Comparison of ENCODE assay signal across 20 mouse cellular contexts in the genomic region with DNA sequence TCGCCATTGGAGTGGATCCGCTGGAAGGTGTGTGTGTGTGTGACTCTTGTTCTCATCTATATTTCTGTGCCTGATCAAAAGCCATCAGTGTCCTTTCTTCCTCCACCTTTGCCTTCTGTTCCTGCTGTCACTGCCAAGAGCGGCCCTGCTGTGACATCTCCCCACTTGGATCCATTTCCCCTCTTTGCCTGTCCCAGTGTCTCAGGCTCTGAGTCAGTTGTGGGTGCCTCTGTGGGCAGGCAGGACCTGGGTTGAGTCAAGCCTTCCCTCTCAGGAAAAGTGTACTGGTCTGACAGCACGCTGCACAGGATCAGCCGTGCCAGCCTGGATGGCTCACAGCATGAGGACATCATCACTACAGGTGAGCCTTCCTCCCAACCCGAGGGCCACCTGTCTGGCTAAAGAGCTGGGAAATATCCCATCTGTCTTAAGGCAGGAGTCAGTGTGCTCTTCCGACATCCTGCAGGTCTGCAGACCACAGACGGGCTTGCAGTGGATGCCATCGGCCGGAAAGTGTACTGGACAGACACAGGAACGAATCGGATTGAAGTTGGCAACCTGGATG. TPM values are rescaled to one million over a fixed set of nuclear protein-coding genes. Genes with fewer than 3 reads are reported as not detected.
DNase-seq lines count a peak whose midpoint lies in the region; ATAC-seq lines count a peak whose summit lies in the region.
"Had no signal": no experiment of that assay in that cellular context is flagged by ENCODE, and none has a peak within 500 bp of the region (broad histone marks: within the 10 kb centered on the region; RNA-seq: fewer than 3 reads in every experiment).

No protein-coding gene starts in this region.

- H3K4me2 ChIP-seq in kidney, embryonic 16.5 days (replicated peaks; ENCODE audit: low read depth, low read length), result no peak overlapping the region
- H3K4me2 ChIP-seq: forebrain, embryonic 13.5 days; hindbrain, embryonic 12.5 days had no signal

- no peak overlapping the region for H3K9ac ChIP-seq in kidney, embryonic 16.5 days (replicated peaks; ENCODE audit: low read length)
- H3K9ac ChIP-seq: forebrain, embryonic 13.5 days; forebrain, postnatal 0 days; hindbrain, embryonic 12.5 days had no signal

- WGBS in kidney, embryonic 16.5 days, result 94% methylated on average over 12 of the region's 12 CpGs

- DNase-seq in cerebellum, adult 11 months, result peak; percentile 86
- DNase-seq in cerebellum, adult 18-20 months, result peak; percentile 87 to 91
- peak; percentile 96 for DNase-seq in cerebellum, adult 9-11 months
- peak; percentile 88 to 89 for DNase-seq in cerebellum, postnatal 36 days
- no peak for DNase-seq in spleen, adult 18-20 months
- DNase-seq in layer of hippocampus, postnatal 10 days (ENCODE audit: low spot score in 2 of 2), result no peak
- DNase-seq: adrenal gland, postnatal 10 days; forebrain, postnatal 0 days; gastrocnemius, postnatal 14 days; heart, postnatal 10 days; heart, postnatal 4 days; kidney, adult 8-10 months had no signal

- no peaks in the 10 kb centered on the region for H3K4me1 ChIP-seq in kidney, embryonic 16.5 days (ENCODE audit: insufficient read depth, low read length)
- H3K4me1 ChIP-seq: embryonic facial prominence, embryonic 10.5 days; forebrain, embryonic 13.5 days; heart, embryonic 10.5 days; hindbrain, embryonic 12.5 days had no signal

- H3K9me3 ChIP-seq in kidney, embryonic 16.5 days (ENCODE audit: low read length), result no peaks in the 10 kb centered on the region
- H3K9me3 ChIP-seq: embryonic facial prominence, embryonic 10.5 days; forebrain, embryonic 13.5 days; heart, embryonic 10.5 days; hindbrain, embryonic 12.5 days had no signal

- H3K27ac ChIP-seq in kidney, embryonic 16.5 days (ENCODE audit: low read length), result no peak overlapping the region
- H3K27ac ChIP-seq: embryonic facial prominence, embryonic 10.5 days; forebrain, embryonic 13.5 days; heart, embryonic 10.5 days; hindbrain, embryonic 12.5 days had no signal

- H3K4me3 ChIP-seq in kidney, embryonic 16.5 days (ENCODE audit: low read length), result no peak overlapping the region
- H3K4me3 ChIP-seq: embryonic facial prominence, embryonic 10.5 days; forebrain, embryonic 13.5 days; heart, embryonic 10.5 days; hindbrain, embryonic 12.5 days had no signal

- no peaks in the 10 kb centered on the region for H3K27me3 ChIP-seq in kidney, embryonic 16.5 days (ENCODE audit: insufficient read depth, low read length)
- H3K27me3 ChIP-seq: forebrain, embryonic 13.5 days; hindbrain, embryonic 12.5 days had no signal

- ATAC-seq in kidney, embryonic 16.5 days (ENCODE audit: low FRiP score, low TSS enrichment), result no peak
- ATAC-seq: forebrain, embryonic 13.5 days; forebrain, postnatal 0 days; hindbrain, embryonic 16.5 days; inflammation-experienced regulatory T-cells, adult 6 months; intestine, postnatal 0 days had no signal

- peaks cover 78% of the 10 kb centered on the region for H3K36me3 ChIP-seq in kidney, embryonic 16.5 days (ENCODE audit: insufficient read depth, low read length)

RNA-seq across cellular contexts. Expression of a gene that starts 34.4 kb away (rescaled TPM):
- total RNA-seq in layer of hippocampus, postnatal 10 days (2021), result 100 to 1,000 TPM; 126 TPM
- 63.7 and 70.3 TPM in 2 replicates for polyA plus RNA-seq in kidney, embryonic 16.5 days (2015; fragmentation: Nextera tagmentation; extraction: Ambion mirVana)

RNA-seq across cellular contexts. Expression of a gene that starts 34.8 kb away (rescaled TPM):
- total RNA-seq in layer of hippocampus, postnatal 10 days (2021), result 10 to 100 TPM; 36.2 to 40.1 TPM
- 7.6 and 9.0 TPM in 2 replicates for polyA plus RNA-seq in kidney, embryonic 16.5 days (2015; fragmentation: Nextera tagmentation; extraction: Ambion mirVana)

RNA-seq across cellular contexts. Expression of a gene that starts 47.6 kb away (rescaled TPM):
- 10 to 100 TPM; 92.9 to 96.2 TPM for total RNA-seq in layer of hippocampus, postnatal 10 days (2021)
- polyA plus RNA-seq in kidney, embryonic 16.5 days (2015; fragmentation: Nextera tagmentation; extraction: Ambion mirVana), result 66.9 and 68.9 TPM in 2 replicates

Comparison
In these comparisons a context has a peak if more than half of its experiments do, and no peak if none do; other contexts are left out.
1. DNase-seq: peak in cerebellum, adult 11 months (single experiment), cerebellum, adult 18-20 months (2 of 2), cerebellum, adult 9-11 months (single experiment) and cerebellum, postnatal 36 days (2 of 2); none in spleen, adult 18-20 months (0 of 2) and layer of hippocampus, postnatal 10 days (0 of 2).